ENCODE assay signal across 8 mouse cellular contexts in the genomic region with DNA sequence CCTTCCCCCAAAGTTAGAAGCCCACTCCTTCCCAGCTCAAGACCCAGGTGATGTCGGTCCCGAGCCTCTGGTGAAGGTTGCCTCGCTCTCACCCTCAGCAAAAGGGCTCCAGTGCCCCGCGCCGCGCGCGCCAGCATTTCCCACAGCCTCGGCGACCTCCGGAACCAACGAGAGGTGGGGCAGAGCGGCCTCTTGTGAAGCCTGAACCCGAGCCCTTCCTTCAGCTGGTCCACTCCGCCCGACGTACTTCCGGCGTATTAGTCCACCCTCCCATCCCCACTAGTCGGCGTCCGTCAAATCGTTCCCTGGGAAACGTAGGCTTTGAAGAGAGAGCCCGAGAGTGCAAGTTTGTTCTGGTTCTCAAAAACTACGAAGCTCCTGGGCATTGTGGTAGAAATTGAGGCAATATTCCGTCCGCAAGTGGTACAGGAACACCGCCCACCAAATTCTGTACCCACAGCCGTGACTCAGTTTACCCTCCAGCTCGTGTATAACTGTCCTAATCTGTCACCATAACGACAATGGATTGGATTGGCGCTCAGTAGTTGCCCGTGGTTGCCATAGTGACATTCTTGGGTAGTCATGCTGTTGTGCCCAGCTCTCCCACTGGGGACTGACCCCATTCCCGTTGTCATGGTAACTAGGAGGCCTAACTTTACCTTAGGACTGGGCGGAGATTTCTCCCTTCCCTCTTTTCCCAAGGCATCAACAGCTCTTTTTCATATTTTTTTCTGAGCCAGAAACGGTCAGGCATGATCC. TPM values are rescaled to one million over a fixed set of nuclear protein-coding genes. Genes with fewer than 3 reads are reported as not detected.
DNase-seq lines count a peak whose midpoint lies in the region; ATAC-seq and TF ChIP-seq lines count a peak whose summit lies in the region.

A gene (minus strand): TSS at position 474 of the 759 bp plus-strand sequence.

- H3K4me3 ChIP-seq in heart, embryonic 11.5 days (ENCODE audit: low read depth, low read length), result peak within 1 kb of the TSS; percentile 68
- peak within 1 kb of the TSS; percentile 88 for H3K4me3 ChIP-seq in kidney, embryonic 16.5 days (ENCODE audit: low read length)
- H3K4me3 ChIP-seq in liver, adult 2 months (ENCODE audit: insufficient read depth, low read depth, low read length), result peak within 1 kb of the TSS; percentile 73
- H3K4me3 ChIP-seq in myocyte, result peak within 1 kb of the TSS; percentile 67

- H3K79me2 ChIP-seq in liver, adult 2 months (ENCODE audit: control insufficient read depth, insufficient read depth, low read length), result no peaks in the 10 kb centered on the region; the same call in 1 of the 2 replicates
- peaks cover 9% of the 10 kb centered on the region for H3K79me2 ChIP-seq in myocyte (ENCODE audit: control insufficient read depth, insufficient read depth)

- no peaks in the 10 kb centered on the region for H3K9me3 ChIP-seq in heart, embryonic 11.5 days (replicated peaks; ENCODE audit: control insufficient read depth, low read length)
- no peaks in the 10 kb centered on the region for H3K9me3 ChIP-seq in kidney, embryonic 16.5 days (ENCODE audit: low read length)

- H3ac ChIP-seq in myocyte (ENCODE audit: control insufficient read depth, insufficient read length), result peak within 1 kb of the TSS; percentile 70

- H3K36me3 ChIP-seq in heart, embryonic 11.5 days (ENCODE audit: control insufficient read depth, insufficient read depth, low read length), result peaks cover 29% of the 10 kb centered on the region; the same call in 1 of the 2 replicates
- H3K36me3 ChIP-seq in kidney, embryonic 16.5 days (ENCODE audit: insufficient read depth, low read length), result peaks cover 44% of the 10 kb centered on the region
- peaks cover 7% of the 10 kb centered on the region; the same call in 1 of the 2 replicates for H3K36me3 ChIP-seq in liver, adult 2 months (ENCODE audit: control insufficient read depth, insufficient read depth, low read length)
- peaks cover 16% of the 10 kb centered on the region for H3K36me3 ChIP-seq in myocyte (ENCODE audit: control insufficient read depth, insufficient read depth)
- H3K36me3 ChIP-seq in splenic B cell, adult 2 months (ENCODE audit: control insufficient read depth, insufficient read depth, low read length, poor library complexity, severe bottlenecking), result peaks cover 4% of the 10 kb centered on the region

- ATAC-seq in erythroblast, adult 5-6 weeks (replicated peaks; ENCODE audit: low FRiP score, poor library complexity, severe bottlenecking), result peak; percentile 91
- ATAC-seq in heart, embryonic 11.5 days (replicated peaks; ENCODE audit: insufficient number of reproducible peaks, low FRiP score, low TSS enrichment), result peak; percentile 89
- ATAC-seq in kidney, embryonic 16.5 days (ENCODE audit: low FRiP score, low TSS enrichment), result peak; percentile 97

- DNase-seq in B cell, adult 2 months, result peak; percentile 85
- DNase-seq in brain, adult 2 months (ENCODE audit: low read depth, low spot score), result peak; percentile 99
- peak; percentile 90 for DNase-seq in liver, adult 2 months (ENCODE audit: extremely low read depth, low read depth, low spot score)
- DNase-seq in splenic B cell, adult 2 months (ENCODE audit: low read depth, low spot score), result peak; percentile 93

- peak within 1 kb of the TSS; percentile 81 for H3K9ac ChIP-seq in heart, embryonic 11.5 days (ENCODE audit: low read depth, low read length)
- peak within 1 kb of the TSS; percentile 96 for H3K9ac ChIP-seq in kidney, embryonic 16.5 days (replicated peaks; ENCODE audit: low read length)
- H3K9ac ChIP-seq in liver, adult 2 months (ENCODE audit: low read depth, low read length), result peak within 1 kb of the TSS; percentile 77

- no peaks in the 10 kb centered on the region for H3K27me3 ChIP-seq in heart, embryonic 11.5 days (ENCODE audit: control insufficient read depth, insufficient read depth, low read length)
- no peaks in the 10 kb centered on the region for H3K27me3 ChIP-seq in kidney, embryonic 16.5 days (ENCODE audit: insufficient read depth, low read length)
- no peaks in the 10 kb centered on the region for H3K27me3 ChIP-seq in liver, adult 2 months (ENCODE audit: control insufficient read depth, insufficient read depth, low read length)
- H3K27me3 ChIP-seq in myocyte (ENCODE audit: control insufficient read depth, insufficient read depth, insufficient read length), result no peaks in the 10 kb centered on the region
- H3K27me3 ChIP-seq in splenic B cell, adult 2 months (ENCODE audit: control insufficient read depth, insufficient read depth, low read length, poor library complexity, severe bottlenecking), result no peaks in the 10 kb centered on the region

- peaks cover 9% of the 10 kb centered on the region; the same call in 1 of the 2 replicates for H3K4me1 ChIP-seq in heart, embryonic 11.5 days (ENCODE audit: control insufficient read depth, insufficient read depth, low read length)
- H3K4me1 ChIP-seq in kidney, embryonic 16.5 days (ENCODE audit: insufficient read depth, low read length), result peaks cover 14% of the 10 kb centered on the region
- H3K4me1 ChIP-seq in liver, adult 2 months (ENCODE audit: control insufficient read depth, insufficient read depth, low read length), result peaks cover 6% of the 10 kb centered on the region; the same call in 1 of the 2 replicates

- peak within 1 kb of the TSS; percentile 80 for H3K4me2 ChIP-seq in heart, embryonic 11.5 days
- H3K4me2 ChIP-seq in kidney, embryonic 16.5 days (replicated peaks; ENCODE audit: low read depth, low read length), result peak within 1 kb of the TSS; percentile 92
- H3K4me2 ChIP-seq in myocyte (ENCODE audit: low read depth), result peak within 1 kb of the TSS; percentile 90

- TF ChIP-seq CTCF in liver, adult 2 months (IDR thresholded peaks at IDR 0.05; ENCODE audit: low read depth, low read length), result peak; percentile 41

- 2% methylated on average over 38 of the region's 38 CpGs for WGBS in heart, embryonic 11.5 days (ENCODE audit: insufficient replicate concordance)
- WGBS in kidney, embryonic 16.5 days, result under 1% methylated on average over 38 of the region's 38 CpGs
- under 1% methylated on average over 38 of the region's 38 CpGs for WGBS in liver, adult 2 months

- peak within 1 kb of the TSS; percentile 70 for H3K27ac ChIP-seq in heart, embryonic 11.5 days (ENCODE audit: low read depth, low read length)
- H3K27ac ChIP-seq in kidney, embryonic 16.5 days (ENCODE audit: low read length), result peak within 1 kb of the TSS; percentile 93
- H3K27ac ChIP-seq in liver, adult 2 months (replicated peaks; ENCODE audit: insufficient read depth, low read depth, low read length), result peak within 1 kb of the TSS; percentile 78

- peak; percentile 83; the same call in 1 of the 2 replicates for TF ChIP-seq POLR2A in liver, adult 2 months (IDR thresholded peaks at IDR 0.05; ENCODE audit: extremely low read depth, insufficient read depth, low read length)
- TF ChIP-seq POLR2A in myocyte (IDR thresholded peaks at IDR 0.05; ENCODE audit: insufficient read length, low read depth), result peak; percentile 73

TF ChIP-seq in myocyte, 11 proteins besides CTCF, POLR2A, EP300 and RAD21:
- TF ChIP-seq E2F4 (IDR thresholded peaks at IDR 0.05; ENCODE audit: insufficient read depth) (peak; percentile 4), MYOG (IDR thresholded peaks at IDR 0.05; ENCODE audit: control insufficient read depth in 1 of 3, insufficient read depth in 1 of 3, insufficient read length in 2 of 3, low read depth in 2 of 3) (peak in 2 of 3 experiments; percentile 32 to 49), REST (IDR thresholded peaks at IDR 0.05; ENCODE audit: insufficient read depth, insufficient read length) (no peak), SRF (IDR thresholded peaks at IDR 0.05; ENCODE audit: control insufficient read depth, insufficient read length, low read depth) (no peak), USF1 (IDR thresholded peaks at IDR 0.05; ENCODE audit: low read depth) (no peak), TCF12 (IDR thresholded peaks at IDR 0.05; ENCODE audit: insufficient read depth, poor library complexity, severe bottlenecking) (no peak), TCF3 (IDR thresholded peaks at IDR 0.05; ENCODE audit: insufficient read length, low read depth) (no peak), POLR2AphosphoS2 (IDR thresholded peaks at IDR 0.05; ENCODE audit: insufficient read length, low read depth) (peak; percentile 78), MYOD1 (IDR thresholded peaks at IDR 0.05; ENCODE audit: control insufficient read depth in 1 of 3, insufficient read length in 2 of 3, low read depth in 2 of 3) (peak in 1 of 3 experiments; percentile 47)

RNA-seq across cellular contexts. Expression of the gene that starts here (rescaled TPM):
- total RNA-seq in erythroblast, adult 5-6 weeks (2015; ENCODE audit: low replicate concordance), result 38.6 and 40.1 TPM in 2 replicates
- total RNA-seq in erythroblast, adult 5-6 weeks (2017; ENCODE audit: low replicate concordance), result 53.4 and 59.0 TPM in 2 replicates
- 251 and 255 TPM in 2 replicates for polyA plus RNA-seq in heart, embryonic 11.5 days (2014; fragmentation: Nextera tagmentation; extraction: Ambion mirVana)
- 363 and 374 TPM in 2 replicates for polyA plus RNA-seq in kidney, embryonic 16.5 days (2015; fragmentation: Nextera tagmentation; extraction: Ambion mirVana)
- total RNA-seq in liver, adult 2 months (2014; rRNA removed), result 92.2 and 108 TPM in 2 replicates
- 88.7 and 106 TPM in 2 replicates for polyA plus RNA-seq in liver, adult 2 months (2012; rRNA removed)
- 113 TPM for polyA plus RNA-seq in myocyte (2012; fragmentation: generic; extraction: Trizol)

Comparison
In these comparisons a context has a peak if more than half of its experiments do, and no peak if none do; other contexts are left out.
1. Peak in every context shown above with its lines: DNase-seq, ATAC-seq, H3K4me3 ChIP-seq and H3K27ac ChIP-seq.